In genomic region chr4:150235585-150235984, GRCm38 (mm10) we compare ENCODE assay signal across 16 mouse cellular contexts. TPM values are rescaled to one million over a fixed set of nuclear protein-coding genes. Genes with fewer than 3 reads are reported as not detected.
DNase-seq lines count a peak whose midpoint lies in the region; ATAC-seq and TF ChIP-seq lines count a peak whose summit lies in the region.
"Had no signal": no experiment of that assay in that cellular context is flagged by ENCODE, and none has a peak within 500 bp of the region (broad histone marks: within the 10 kb centered on the region; RNA-seq: fewer than 3 reads in every experiment).

No protein-coding gene starts in this region.

- no peak for TF ChIP-seq CTCF in left cerebral cortex, adult 2 months (IDR thresholded peaks at IDR 0.05)

- H3K9ac ChIP-seq in limb, embryonic 13.5 days = no peak overlapping the region

- intact Hi-C loops in left cerebral cortex, adult 2 months (cut with DNase I) = no loop called here
- intact Hi-C loops in left cerebral cortex, postnatal 36 days (cut with DNase I) = no loop called here

- ATAC-seq in limb, embryonic 13.5 days (ENCODE audit: low FRiP score, low read depth) = no peak

- WGBS in heart, embryonic 10.5 days = 79% methylated on average over 4 of the region's 4 CpGs
- WGBS in limb, embryonic 13.5 days = 77% methylated on average over 4 of the region's 4 CpGs

- H3K4me3 ChIP-seq in heart, embryonic 10.5 days = no peak overlapping the region
- no peak overlapping the region for H3K4me3 ChIP-seq in left cerebral cortex, adult 2 months
- no peak overlapping the region for H3K4me3 ChIP-seq in brown adipose tissue, adult 24 weeks (ENCODE audit: insufficient read depth, low read depth, low read length)
- H3K4me3 ChIP-seq in limb, embryonic 13.5 days = no peak overlapping the region

- H3K4me1 ChIP-seq in heart, embryonic 10.5 days = peaks cover 56% of the 10 kb centered on the region
- peaks cover 15% of the 10 kb centered on the region for H3K4me1 ChIP-seq in brown adipose tissue, adult 24 weeks (ENCODE audit: control insufficient read depth, insufficient read depth, insufficient read length, low read length)
- peaks cover 57% of the 10 kb centered on the region for H3K4me1 ChIP-seq in limb, embryonic 13.5 days

- H3K27ac ChIP-seq in heart, embryonic 10.5 days = peak overlapping the region; percentile 81
- peak overlapping the region; percentile 58; the same call in 1 of the 2 replicates for H3K27ac ChIP-seq in left cerebral cortex, adult 2 months
- 0 out of 2 replicates have a peak overlapping the region, but pooled peaks have one; percentile 7 for H3K27ac ChIP-seq in brown adipose tissue, adult 24 weeks (replicated peaks; ENCODE audit: low read depth, low read length)
- H3K27ac ChIP-seq in limb, embryonic 13.5 days = peak overlapping the region; percentile 77

- no peak for DNase-seq in heart, embryonic 10.5 days (ENCODE audit: low spot score)
- no peak for DNase-seq in heart, adult 11 months
- no peak for DNase-seq in left cerebral cortex, adult 2 months (ENCODE audit: extremely low spot score in 1 of 2, low spot score in 2 of 2)
- no peak for DNase-seq in left cerebral cortex, postnatal 36 days (ENCODE audit: low spot score in 2 of 2)
- no peak for DNase-seq in frontal cortex, adult 2 months (ENCODE audit: extremely low spot score in 1 of 2, low spot score in 1 of 2)
- DNase-seq in frontal cortex, postnatal 10 days (ENCODE audit: low spot score in 2 of 2) = no peak
- DNase-seq: cerebellum, postnatal 36 days; gastrocnemius, postnatal 14 days; lung, postnatal 10 days had no signal

- H3K36me3 ChIP-seq in heart, embryonic 10.5 days = peaks cover 19% of the 10 kb centered on the region
- H3K36me3 ChIP-seq in limb, embryonic 13.5 days = peaks cover 11% of the 10 kb centered on the region

- H3K9me3 ChIP-seq in heart, embryonic 10.5 days = no peaks in the 10 kb centered on the region
- H3K9me3 ChIP-seq in limb, embryonic 13.5 days = no peaks in the 10 kb centered on the region

- no peak overlapping the region for H3K4me2 ChIP-seq in limb, embryonic 13.5 days (replicated peaks)

- H3K27me3 ChIP-seq in heart, embryonic 10.5 days (ENCODE audit: insufficient read depth, poor library complexity, severe bottlenecking) = no peaks in the 10 kb centered on the region
- H3K27me3 ChIP-seq in limb, embryonic 13.5 days = no peaks in the 10 kb centered on the region

RNA-seq across cellular contexts. Expression of gene Eno1, which starts 0.9 kb away (rescaled TPM):
- 3,222 and 3,587 TPM in 2 replicates for polyA plus RNA-seq in heart, embryonic 10.5 days (2016; fragmentation: Nextera tagmentation; extraction: Ambion mirVana)
- 100 to 1,000 TPM; 410 TPM for total RNA-seq in left cerebral cortex, adult 2 months (2021)
- 100 to 1,000 TPM; 416 to 459 TPM for total RNA-seq in left cerebral cortex, postnatal 36 days (2021)
- polyA plus RNA-seq in brown adipose tissue, adult 24 weeks (2012; ENCODE audit: insufficient read depth, insufficient read length, missing spikeins) = 2,211 and 3,699 TPM in 2 replicates
- 1,739 and 1,773 TPM in 2 replicates for polyA plus RNA-seq in limb, embryonic 13.5 days (2015; fragmentation: Nextera tagmentation; extraction: Ambion mirVana)
- 979 and 1,007 TPM in 2 replicates for polyA plus RNA-seq in frontal cortex, adult 2 months (2012; rRNA removed)

RNA-seq across cellular contexts. Expression of gene Car6, which starts 34.5 kb away (rescaled TPM):
- not detected in 2 replicates for polyA plus RNA-seq in heart, embryonic 10.5 days (2016; fragmentation: Nextera tagmentation; extraction: Ambion mirVana)
- total RNA-seq in left cerebral cortex, adult 2 months (2021) = not detected
- total RNA-seq in left cerebral cortex, postnatal 36 days (2021) = not detected
- not detected in 2 replicates for polyA plus RNA-seq in brown adipose tissue, adult 24 weeks (2012; ENCODE audit: insufficient read depth, insufficient read length, missing spikeins)
- polyA plus RNA-seq in limb, embryonic 13.5 days (2015; fragmentation: Nextera tagmentation; extraction: Ambion mirVana) = 0.50 and 0.55 TPM in 2 replicates
- polyA plus RNA-seq in frontal cortex, adult 2 months (2012; rRNA removed) = 0.15 TPM in 1 of 2 replicates, not detected in the other
- total RNA-seq: left cerebral cortex, postnatal 14 days; monocyte, adult 5-6 weeks had no signal
- polyA plus RNA-seq: erythroblast, embryonic 14.5 days; intestine, embryonic 16.5 days; small intestine, adult 2 months had no signal

RNA-seq across cellular contexts. Expression of gene Rere, which starts 45.9 kb away (rescaled TPM):
- 27.6 and 31.6 TPM in 2 replicates for polyA plus RNA-seq in heart, embryonic 10.5 days (2016; fragmentation: Nextera tagmentation; extraction: Ambion mirVana)
- total RNA-seq in left cerebral cortex, adult 2 months (2021) = 100 to 1,000 TPM; 113 to 125 TPM
- total RNA-seq in left cerebral cortex, postnatal 36 days (2021) = 100 to 1,000 TPM in 1 of 2 experiments, 10 to 100 TPM in 1; 86.7 to 131 TPM
- polyA plus RNA-seq in brown adipose tissue, adult 24 weeks (2012; ENCODE audit: insufficient read depth, insufficient read length, missing spikeins) = 38.7 and 39.8 TPM in 2 replicates
- polyA plus RNA-seq in limb, embryonic 13.5 days (2015; fragmentation: Nextera tagmentation; extraction: Ambion mirVana) = 24.1 and 24.2 TPM in 2 replicates
- 64.4 and 66.1 TPM in 2 replicates for polyA plus RNA-seq in frontal cortex, adult 2 months (2012; rRNA removed)

Comparison
In these comparisons a context has a peak if more than half of its experiments do, and no peak if none do; other contexts are left out.
1. H3K27ac ChIP-seq: peak in every context shown above with its lines; median percentile 81 in heart, embryonic 10.5 days; 77 in limb, embryonic 13.5 days; 58 in left cerebral cortex, adult 2 months; 7 in brown adipose tissue, adult 24 weeks.